In genomic region chr5:14138725-14139124, GRCm38 (mm10) we compare ENCODE assay signal across 22 mouse cellular contexts.
DNase-seq lines count a peak whose midpoint lies in the region; ATAC-seq and TF ChIP-seq lines count a peak whose summit lies in the region.
"Had no signal": no experiment of that assay in that cellular context is flagged by ENCODE, and none has a peak within 500 bp of the region (broad histone marks: within the 10 kb centered on the region; RNA-seq: fewer than 3 reads in every experiment).

No protein-coding gene starts in this region.

- no peak for DNase-seq in forebrain, embryonic 11.5 days (ENCODE audit: low spot score)
- no peak for DNase-seq in forebrain, embryonic 14.5 days (ENCODE audit: low spot score)
- DNase-seq in forebrain, embryonic 10.5 days (ENCODE audit: extremely low spot score, low spot score) = no peak
- peak; percentile 20 for DNase-seq in brain, embryonic 14.5 days (ENCODE audit: low read depth)
- DNase-seq: adrenal gland, adult 2 months; adrenal gland, adult 8-10 months; adrenal gland, postnatal 10 days; adrenal gland, postnatal 14 days; adrenal gland, postnatal 25 days; adrenal gland, postnatal 36 days; B cell, adult 2 months; cerebellum, adult 11 months; cerebellum, adult 11-12 months; cerebellum, adult 18-20 months; cerebellum, adult 2 months had no signal

- WGBS in forebrain, embryonic 11.5 days = 83% methylated on average over 1 of the region's 1 CpGs
- 63% methylated on average over 1 of the region's 1 CpGs for WGBS in forebrain, embryonic 14.5 days
- 39% methylated on average over 1 of the region's 1 CpGs for WGBS in forebrain, embryonic 12.5 days
- WGBS in forebrain, embryonic 10.5 days = 95% methylated on average over 1 of the region's 1 CpGs
- 77% methylated on average over 1 of the region's 1 CpGs for WGBS in liver, embryonic 12.5 days (ENCODE audit: insufficient replicate concordance)

- no peaks in the 10 kb centered on the region for H3K36me3 ChIP-seq in forebrain, embryonic 11.5 days (ENCODE audit: control insufficient read depth, insufficient read depth, low read length)
- no peaks in the 10 kb centered on the region for H3K36me3 ChIP-seq in forebrain, embryonic 14.5 days (ENCODE audit: control insufficient read depth, insufficient read depth, low read length)
- no peaks in the 10 kb centered on the region for H3K36me3 ChIP-seq in forebrain, embryonic 12.5 days (replicated peaks)
- no peaks in the 10 kb centered on the region for H3K36me3 ChIP-seq in forebrain, embryonic 10.5 days (replicated peaks)
- H3K36me3 ChIP-seq in liver, embryonic 12.5 days = no peaks in the 10 kb centered on the region
- H3K36me3 ChIP-seq: G1E had no signal

- no peaks in the 10 kb centered on the region for H3K4me1 ChIP-seq in forebrain, embryonic 11.5 days (replicated peaks; ENCODE audit: control insufficient read depth, insufficient read depth, low read length)
- H3K4me1 ChIP-seq in forebrain, embryonic 14.5 days (ENCODE audit: control insufficient read depth, insufficient read depth, low read length) = peaks cover 4% of the 10 kb centered on the region; the same call in 1 of the 2 replicates
- H3K4me1 ChIP-seq in forebrain, embryonic 12.5 days = no peaks in the 10 kb centered on the region; the same call in 1 of the 2 replicates
- H3K4me1 ChIP-seq in forebrain, embryonic 10.5 days = peaks cover 7% of the 10 kb centered on the region; the same call in 1 of the 2 replicates
- no peaks in the 10 kb centered on the region for H3K4me1 ChIP-seq in liver, embryonic 12.5 days

- TF ChIP-seq POLR2A in brain, embryonic 14.5 days (IDR thresholded peaks at IDR 0.05; ENCODE audit: borderline replicate concordance, extremely low read depth, insufficient read depth, insufficient read length, poor library complexity, severe bottlenecking) = no peak

- H3K27ac ChIP-seq in forebrain, embryonic 11.5 days (ENCODE audit: low read depth, low read length) = no peak overlapping the region
- H3K27ac ChIP-seq in forebrain, embryonic 14.5 days (ENCODE audit: low read depth, low read length) = no peak overlapping the region
- H3K27ac ChIP-seq in forebrain, embryonic 12.5 days = no peak overlapping the region
- no peak overlapping the region for H3K27ac ChIP-seq in forebrain, embryonic 10.5 days
- H3K27ac ChIP-seq in liver, embryonic 12.5 days = no peak overlapping the region

- no peak overlapping the region for H3K4me2 ChIP-seq in forebrain, embryonic 11.5 days (ENCODE audit: low read depth, low read length, severe bottlenecking)
- H3K4me2 ChIP-seq in forebrain, embryonic 14.5 days (ENCODE audit: low read length) = no peak overlapping the region
- no peak overlapping the region for H3K4me2 ChIP-seq in forebrain, embryonic 12.5 days
- H3K4me2 ChIP-seq in liver, embryonic 12.5 days = no peak overlapping the region

- H3K9me3 ChIP-seq in forebrain, embryonic 11.5 days (ENCODE audit: control insufficient read depth, low read length) = no peaks in the 10 kb centered on the region
- H3K9me3 ChIP-seq in forebrain, embryonic 14.5 days (replicated peaks; ENCODE audit: control insufficient read depth, low read length) = no peaks in the 10 kb centered on the region
- no peaks in the 10 kb centered on the region for H3K9me3 ChIP-seq in forebrain, embryonic 12.5 days
- H3K9me3 ChIP-seq in forebrain, embryonic 10.5 days = no peaks in the 10 kb centered on the region
- H3K9me3 ChIP-seq in liver, embryonic 12.5 days (replicated peaks) = no peaks in the 10 kb centered on the region
- H3K9me3 ChIP-seq: G1E had no signal

- H3K9ac ChIP-seq in forebrain, embryonic 11.5 days (ENCODE audit: low read length) = no peak overlapping the region
- no peak overlapping the region for H3K9ac ChIP-seq in forebrain, embryonic 14.5 days (ENCODE audit: low read length)
- H3K9ac ChIP-seq in forebrain, embryonic 12.5 days = no peak overlapping the region
- no peak overlapping the region for H3K9ac ChIP-seq in liver, embryonic 12.5 days

- H3K4me3 ChIP-seq in forebrain, embryonic 11.5 days (ENCODE audit: low read depth, low read length) = no peak overlapping the region
- H3K4me3 ChIP-seq in forebrain, embryonic 14.5 days (ENCODE audit: low read depth, low read length) = no peak overlapping the region
- no peak overlapping the region for H3K4me3 ChIP-seq in forebrain, embryonic 12.5 days (replicated peaks)
- H3K4me3 ChIP-seq in forebrain, embryonic 10.5 days = no peak overlapping the region
- no peak overlapping the region for H3K4me3 ChIP-seq in liver, embryonic 12.5 days

- no peak for TF ChIP-seq CTCF in brain, embryonic 14.5 days (IDR thresholded peaks at IDR 0.05; ENCODE audit: borderline replicate concordance, extremely low read depth, insufficient read depth, insufficient read length)

- peak; percentile 68; the same call in 1 of the 2 replicates for ATAC-seq in forebrain, embryonic 11.5 days (replicated peaks; ENCODE audit: low FRiP score)
- no peak for ATAC-seq in forebrain, embryonic 14.5 days
- peak; percentile 61; the same call in 1 of the 2 replicates for ATAC-seq in forebrain, embryonic 12.5 days (ENCODE audit: low FRiP score)
- ATAC-seq in liver, embryonic 12.5 days = no peak
- ATAC-seq: activated CD4-positive, CD25-positive, alpha-beta regulatory T cell, adult 4 months; CD4-positive, CD25-positive, alpha-beta regulatory T cell, adult 4 months; Patski had no signal

- H3K27me3 ChIP-seq in forebrain, embryonic 11.5 days (ENCODE audit: control insufficient read depth, insufficient read depth, low read length) = no peaks in the 10 kb centered on the region
- no peaks in the 10 kb centered on the region for H3K27me3 ChIP-seq in forebrain, embryonic 14.5 days (replicated peaks; ENCODE audit: control insufficient read depth, insufficient read depth, low read length)
- H3K27me3 ChIP-seq in forebrain, embryonic 12.5 days = no peaks in the 10 kb centered on the region
- H3K27me3 ChIP-seq in forebrain, embryonic 10.5 days (ENCODE audit: poor library complexity, severe bottlenecking) = no peaks in the 10 kb centered on the region
- no peaks in the 10 kb centered on the region for H3K27me3 ChIP-seq in liver, embryonic 12.5 days (replicated peaks)
- H3K27me3 ChIP-seq: CH12.LX, Patski had no signal

Comparison
In these comparisons a context has a peak if more than half of its experiments do, and no peak if none do; other contexts are left out.
1. ATAC-seq: peak in forebrain, embryonic 11.5 days (single experiment) and forebrain, embryonic 12.5 days (single experiment); none in forebrain, embryonic 14.5 days (single experiment) and liver, embryonic 12.5 days (single experiment).